Mouse (Mus musculus): ENCODE results near the gene Hoxa4.
A peak's percentile ranks its signal among the peaks of the same experiment; 100 is the strongest.

The Hoxa4 gene

GRCm38 (mm10) chr6:52190906-52191810 lies at the start of gene Hoxa4:
Gene Hoxa4, minus strand, starts transcription at chr6:52191753.
- DNase-seq (ENCODE audit: low spot score in 2 of 2): no peak

- DNase-seq (ENCODE audit: low spot score in 2 of 2): no peak
These were observed 49.6 kb upstream of the Hoxa4 start for GRCm38 (mm10) chr6:52241001-52241621.

- DNase-seq (ENCODE audit: low spot score in 2 of 2): peak in 1 of 2 experiments; percentile 68
These were observed 48.9 kb upstream of the Hoxa4 start, which contains the start of gene Hoxa10 for GRCm38 (mm10) chr6:52240389-52241000. Gene Hoxa10, minus strand, starts transcription at chr6:52240854.

- DNase-seq (ENCODE audit: low spot score in 2 of 2): no peak
These were observed 48.3 kb upstream of the Hoxa4 start for GRCm38 (mm10) chr6:52239625-52240388.

GRCm38 (mm10) chr6:52238976-52239375 lies 47.4 kb upstream of the Hoxa4 start:
- DNase-seq (ENCODE audit: low spot score in 2 of 2): no peak

- DNase-seq (ENCODE audit: low spot score in 2 of 2): no peak
These were observed 46.6 kb upstream of the Hoxa4 start for GRCm38 (mm10) chr6:52238155-52238545.

GRCm38 (mm10) chr6:52237346-52238154 lies 46.0 kb upstream of the Hoxa4 start:
- DNase-seq (ENCODE audit: low spot score in 2 of 2): no peak

- DNase-seq (ENCODE audit: low spot score in 2 of 2): no peak
These were observed 45.3 kb upstream of the Hoxa4 start for GRCm38 (mm10) chr6:52236806-52237205.

GRCm38 (mm10) chr6:52235866-52236265 lies 44.3 kb upstream of the Hoxa4 start:
- DNase-seq (ENCODE audit: low spot score in 2 of 2): no peak

GRCm38 (mm10) chr6:52235267-52235666 lies 43.7 kb upstream of the Hoxa4 start:
- no peak for DNase-seq (ENCODE audit: low spot score in 2 of 2)

GRCm38 (mm10) chr6:52234428-52235140 lies 43.0 kb upstream of the Hoxa4 start:
- no peak for DNase-seq (ENCODE audit: low spot score in 2 of 2)

GRCm38 (mm10) chr6:52233546-52234427 lies 42.2 kb upstream of the Hoxa4 start:
- no peak for DNase-seq (ENCODE audit: low spot score in 2 of 2)

GRCm38 (mm10) chr6:52232984-52233545 lies 41.5 kb upstream of the Hoxa4 start:
- no peak for DNase-seq (ENCODE audit: low spot score in 2 of 2)

- no peak for DNase-seq (ENCODE audit: low spot score in 2 of 2)
These were observed 41.0 kb upstream of the Hoxa4 start for GRCm38 (mm10) chr6:52232568-52232965.

- no peak for DNase-seq (ENCODE audit: low spot score in 2 of 2)
These were observed 40.5 kb upstream of the Hoxa4 start for GRCm38 (mm10) chr6:52231885-52232567.

- DNase-seq (ENCODE audit: low spot score in 2 of 2): no peak
These were observed 39.1 kb upstream of the Hoxa4 start, which contains the start of gene Hoxa9 for GRCm38 (mm10) chr6:52230516-52231165. Gene Hoxa9, minus strand, starts transcription at chr6:52231089.

- DNase-seq (ENCODE audit: low spot score in 2 of 2): no peak
These were observed 38.2 kb upstream of the Hoxa4 start for GRCm38 (mm10) chr6:52229558-52230416.

Measured in cerebellum, postnatal 4 days (tissue).